Mouse (Mus musculus) heart, embryonic 15.5 days (tissue): ENCODE results near the gene Cltrn. TPM values are rescaled to one million over a fixed set of nuclear protein-coding genes. Genes with fewer than 3 reads are reported as not detected.

ENCODE experiments used
- ATAC-seq: fragments of 200-750 bp; cut with Nextera tagmentation; replicated peaks from 2 replicates; pipeline ENCODE4 v1.8.0; 2017; ENCODE audit warnings: low read depth, moderate TSS enrichment; ENCODE audit not compliant: insufficient number of reproducible peaks, insufficient read depth, low FRiP score
- H3K27ac ChIP-seq: fragments of 300-500 bp; sonication (generic); 2 replicates; pipeline ENCODE4 v1.5.1; 2015; ENCODE audit warnings: mild to moderate bottlenecking, inconsistent platforms
- H3K27me3 ChIP-seq: fragments of 300-500 bp; sonication (generic); 2 replicates; pipeline ENCODE4 v1.6.1; 2015; ENCODE audit warnings: inconsistent platforms
- H3K36me3 ChIP-seq: fragments of 300-500 bp; sonication (generic); 2 replicates; pipeline ENCODE4 v1.6.1; 2015; ENCODE audit warnings: mild to moderate bottlenecking, inconsistent platforms
- H3K4me1 ChIP-seq: fragments of 300-500 bp; sonication (generic); replicated peaks from 2 replicates; pipeline ENCODE4 v1.6.1; 2015; ENCODE audit warnings: inconsistent platforms
- H3K4me2 ChIP-seq: fragments of 300-500 bp; sonication (generic); 2 replicates; pipeline ENCODE4 v1.6.1; 2015; ENCODE audit warnings: inconsistent platforms, mild to moderate bottlenecking, moderate library complexity
- H3K4me3 ChIP-seq: fragments of 300-500 bp; sonication (generic); 2 replicates; pipeline ENCODE4 v1.5.1; 2015; ENCODE audit warnings: mild to moderate bottlenecking, inconsistent platforms
- H3K9ac ChIP-seq: fragments of 300-500 bp; sonication (generic); 2 replicates; pipeline ENCODE4 v1.6.1; 2015; ENCODE audit warnings: mild to moderate bottlenecking, inconsistent platforms
- H3K9me3 ChIP-seq: fragments of 300-500 bp; sonication (generic); replicated peaks from 2 replicates; pipeline ENCODE4 v1.6.1; 2016; ENCODE audit warnings: inconsistent platforms
- WGBS: fragments of 180-500 bp; shearing (Covaris S2); methylation state at CpG from one replicate; pipeline ENCODE4 v1.1.7; 2015; ENCODE audit warnings: mixed read lengths; 5-methylcytosine and 5-hydroxymethylcytosine counted together
- polyA plus RNA-seq: library from polyadenylated mRNA; unstranded; fragments of >200 nt; fragmentation: Nextera tagmentation; extraction: Ambion mirVana; gene quantifications from 2 replicates; pipeline ENCODE4 v1.2.1, GENCODE M21; 2015

The Cltrn gene
- polyA plus RNA-seq, 1 experiment from 2014 or later: not detected

DNA sequence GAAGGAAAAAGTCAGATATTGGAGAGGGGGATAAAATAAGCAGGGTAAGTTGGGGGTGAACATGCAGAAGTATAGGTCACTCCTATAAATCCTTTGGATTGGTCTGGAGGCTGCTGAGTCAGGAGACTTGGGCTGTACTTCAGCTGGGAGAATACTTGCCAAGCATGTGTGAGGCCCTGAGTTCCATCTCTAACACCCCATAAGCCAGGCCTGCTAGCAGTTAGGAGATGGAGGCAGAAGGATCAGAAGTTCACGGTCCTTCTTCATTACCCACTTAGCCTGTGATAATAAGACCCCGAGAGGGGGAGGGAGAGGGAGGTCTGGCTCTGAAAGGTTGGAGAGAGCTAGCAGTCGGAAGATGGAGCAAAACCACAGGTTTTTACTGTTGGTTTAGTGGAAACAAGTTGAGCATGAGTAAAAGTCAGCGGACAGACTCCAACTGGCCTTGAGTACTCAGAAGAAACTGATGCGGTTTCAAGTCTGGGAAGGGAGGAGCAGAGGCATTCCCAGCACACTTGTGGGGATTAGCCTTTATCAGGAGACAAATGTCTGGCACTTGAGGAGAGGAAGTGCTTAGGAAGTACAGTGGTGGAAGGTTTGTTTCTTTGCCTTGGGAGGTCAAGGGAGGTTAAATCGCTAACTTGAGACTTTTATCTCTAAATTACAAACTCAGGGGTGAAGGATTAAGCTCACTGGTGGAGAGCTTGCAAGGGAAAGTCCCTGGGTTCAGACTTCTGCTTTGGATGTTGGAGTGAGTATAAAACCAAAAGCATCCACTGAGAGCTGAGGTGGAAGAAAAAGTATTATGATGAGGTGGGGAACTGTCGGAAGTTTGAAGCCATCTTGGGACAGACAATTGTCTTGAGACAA, 3.9 kb downstream of the Cltrn start:
- H3K27ac ChIP-seq: no peak overlapping the region
- 29% methylated on average over 7 of the region's 7 CpGs for WGBS
- no peak for ATAC-seq

DNA sequence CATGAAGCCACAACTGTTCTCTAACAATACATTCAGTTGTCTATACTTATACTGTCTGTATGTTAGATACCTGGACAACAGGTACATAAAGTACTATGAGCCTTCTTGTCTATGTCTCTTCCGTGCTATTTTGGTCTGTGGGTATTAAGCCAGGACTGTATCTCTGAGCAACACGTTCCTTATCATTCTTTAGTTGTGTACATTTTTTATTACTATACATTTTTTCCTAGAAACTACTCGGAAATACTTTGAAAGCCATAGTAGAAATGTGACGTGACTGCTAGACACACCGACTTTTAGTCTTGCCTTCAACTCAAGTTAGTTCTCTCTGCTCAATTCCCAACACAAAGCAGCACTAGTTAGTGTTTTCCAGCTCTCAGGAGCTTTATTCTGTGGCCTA, 4.8 kb downstream of the Cltrn start:
- no peak for ATAC-seq
- 74% methylated on average over 5 of the region's 5 CpGs for WGBS
- H3K9ac ChIP-seq: no peak overlapping the region
- H3K9me3 ChIP-seq: no peaks in the 10 kb centered on the region
- H3K27ac ChIP-seq: no peak overlapping the region
- no peak overlapping the region for H3K4me3 ChIP-seq
- no peaks in the 10 kb centered on the region for H3K27me3 ChIP-seq
- no peaks in the 10 kb centered on the region for H3K36me3 ChIP-seq
- H3K4me2 ChIP-seq: no peak overlapping the region
- H3K4me1 ChIP-seq: no peaks in the 10 kb centered on the region

More for the DNA sequence above, 3.9 kb downstream of the Cltrn start:
- H3K36me3 ChIP-seq: no peaks in the 10 kb centered on the region
- H3K9me3 ChIP-seq: no peaks in the 10 kb centered on the region
- H3K4me3 ChIP-seq: no peak overlapping the region
- H3K4me2 ChIP-seq: no peak overlapping the region
- no peak overlapping the region for H3K9ac ChIP-seq
- H3K27me3 ChIP-seq: no peaks in the 10 kb centered on the region
- no peaks in the 10 kb centered on the region for H3K4me1 ChIP-seq

- Histone ChIP-seq H3K36me3 (no peaks in the 10 kb centered on the region), H3K9ac (no peak overlapping the region), H3K27ac (no peak overlapping the region), H3K4me3 (no peak overlapping the region), H3K4me2 (no peak overlapping the region), H3K27me3 (no peaks in the 10 kb centered on the region), H3K9me3 (no peaks in the 10 kb centered on the region), H3K4me1 (no peaks in the 10 kb centered on the region)
- ATAC-seq: no peak
- 53% methylated on average over 2 of the region's 2 CpGs for WGBS
Measured at GRCm38 (mm10) chrX:164095838-164096237, 7.2 kb downstream of the Cltrn start.

GRCm38 (mm10) chrX:164101483-164101882, 12.9 kb downstream of the Cltrn start:
- no peak overlapping the region for H3K27ac ChIP-seq
- no peaks in the 10 kb centered on the region for H3K4me1 ChIP-seq
- H3K27me3 ChIP-seq: no peaks in the 10 kb centered on the region
- H3K4me2 ChIP-seq: no peak overlapping the region
- no peak overlapping the region for H3K4me3 ChIP-seq
- ATAC-seq: no peak
- no peaks in the 10 kb centered on the region for H3K9me3 ChIP-seq
- no peaks in the 10 kb centered on the region for H3K36me3 ChIP-seq
- no peak overlapping the region for H3K9ac ChIP-seq

DNA sequence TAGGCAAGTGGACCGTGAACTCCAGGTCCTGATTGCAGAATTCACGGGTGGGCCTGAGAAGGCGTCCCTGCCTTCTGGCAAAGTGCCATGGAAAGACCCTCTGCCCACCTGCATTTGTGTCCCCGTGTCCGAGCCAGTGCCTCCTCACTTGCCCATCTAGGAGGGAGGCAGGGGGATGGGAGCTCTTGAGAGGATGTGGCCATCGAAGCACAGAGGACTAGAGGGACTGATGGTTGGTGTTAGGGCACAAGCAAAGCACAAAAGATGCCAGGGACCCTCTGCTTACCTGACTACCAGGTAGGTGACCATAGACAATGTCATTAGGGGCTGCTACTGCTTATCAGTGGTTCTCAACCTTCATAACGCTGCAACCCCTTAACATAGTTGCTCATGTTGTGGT, 13.6 kb downstream of the Cltrn start:
- H3K27me3 ChIP-seq: no peaks in the 10 kb centered on the region
- ATAC-seq: no peak
- H3K4me1 ChIP-seq: no peaks in the 10 kb centered on the region
- no peaks in the 10 kb centered on the region for H3K36me3 ChIP-seq
- no peak overlapping the region for H3K9ac ChIP-seq
- H3K4me3 ChIP-seq: no peak overlapping the region
- 80% methylated on average over 7 of the region's 7 CpGs for WGBS
- no peak overlapping the region for H3K27ac ChIP-seq
- H3K9me3 ChIP-seq: no peaks in the 10 kb centered on the region
- H3K4me2 ChIP-seq: no peak overlapping the region

DNA sequence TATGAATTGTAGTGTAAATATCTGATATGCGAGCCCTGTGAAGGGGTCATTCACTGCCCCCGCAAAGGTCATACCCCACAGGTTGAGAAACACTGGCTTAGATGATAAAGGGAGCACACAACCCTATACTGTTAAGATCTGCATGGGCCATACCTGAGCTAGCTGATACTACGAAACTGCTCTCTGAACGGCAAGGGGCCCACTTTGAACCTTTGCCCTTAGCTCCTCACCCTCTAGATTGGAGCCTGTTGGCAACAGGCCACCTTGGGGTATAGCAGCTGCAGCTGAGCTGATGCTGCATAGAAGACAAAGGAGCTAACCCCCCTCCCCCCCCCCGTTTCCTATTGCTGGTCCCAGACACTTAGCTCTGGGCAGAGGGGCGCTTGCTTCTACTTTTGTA, 14.0 kb downstream of the Cltrn start:
- H3K9ac ChIP-seq: no peak overlapping the region
- no peak overlapping the region for H3K27ac ChIP-seq
- no peaks in the 10 kb centered on the region for H3K27me3 ChIP-seq
- no peak overlapping the region for H3K4me2 ChIP-seq
- H3K36me3 ChIP-seq: no peaks in the 10 kb centered on the region
- H3K4me3 ChIP-seq: no peak overlapping the region
- no peaks in the 10 kb centered on the region for H3K4me1 ChIP-seq
- no peak for ATAC-seq
- WGBS: 55% methylated on average over 6 of the region's 6 CpGs
- no peaks in the 10 kb centered on the region for H3K9me3 ChIP-seq

GRCm38 (mm10) chrX:164111146-164111545, 22.5 kb downstream of the Cltrn start:
- Histone ChIP-seq H3K36me3 (no peaks in the 10 kb centered on the region), H3K4me1 (no peaks in the 10 kb centered on the region), H3K4me3 (no peak overlapping the region), H3K9me3 (no peaks in the 10 kb centered on the region), H3K27me3 (no peaks in the 10 kb centered on the region), H3K27ac (no peak overlapping the region), H3K4me2 (no peak overlapping the region), H3K9ac (no peak overlapping the region)
- WGBS: 62% methylated on average over 3 of the region's 3 CpGs
- no peak for ATAC-seq

DNA sequence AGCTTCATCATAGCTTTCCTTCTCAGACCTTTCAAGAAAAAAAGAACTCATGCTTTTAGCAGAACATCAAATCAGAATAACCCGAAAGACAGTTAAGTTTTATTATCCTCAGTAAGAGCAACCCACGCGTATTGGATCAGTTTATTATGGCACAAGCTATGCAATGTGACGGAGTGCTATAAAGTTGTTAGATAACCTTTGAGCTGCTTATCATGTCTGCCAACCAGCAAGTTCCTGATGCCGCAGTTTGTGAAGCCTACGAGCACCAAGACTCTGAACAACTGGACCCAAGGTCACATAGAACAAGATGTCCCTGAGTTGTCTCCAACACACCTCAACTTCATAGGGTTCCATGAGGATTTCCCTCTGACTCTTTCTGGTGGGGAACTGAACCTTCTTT, 25.1 kb downstream of the Cltrn start:
- Histone ChIP-seq H3K9ac (no peak overlapping the region), H3K4me2 (no peak overlapping the region), H3K4me3 (no peak overlapping the region), H3K4me1 (no peaks in the 10 kb centered on the region), H3K36me3 (no peaks in the 10 kb centered on the region), H3K27ac (no peak overlapping the region), H3K27me3 (no peaks in the 10 kb centered on the region), H3K9me3 (no peaks in the 10 kb centered on the region)
- WGBS: 75% methylated on average over 6 of the region's 6 CpGs
- ATAC-seq: no peak

DNA sequence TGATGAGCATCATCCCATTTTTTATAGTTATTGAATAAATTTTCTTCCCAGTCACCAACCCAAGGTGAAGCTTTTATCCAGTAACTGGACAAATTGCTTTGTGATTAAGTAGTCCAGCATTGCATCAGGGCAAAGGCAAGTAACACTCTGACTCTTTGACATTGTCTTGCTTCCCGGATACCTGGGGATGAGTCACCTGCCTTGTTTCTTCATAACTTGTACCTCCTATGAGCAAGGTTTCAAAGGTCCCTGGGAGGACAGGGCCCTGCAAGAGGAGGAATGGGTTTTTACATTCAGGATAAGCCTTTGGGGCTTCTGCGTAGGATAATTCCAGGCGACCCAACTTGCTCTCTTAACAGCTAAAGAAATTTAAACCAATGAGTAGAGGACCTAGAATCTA, 35.3 kb downstream of the Cltrn start:
- Histone ChIP-seq H3K4me3 (no peak overlapping the region), H3K27ac (no peak overlapping the region), H3K9ac (no peak overlapping the region), H3K36me3 (no peaks in the 10 kb centered on the region), H3K27me3 (no peaks in the 10 kb centered on the region), H3K9me3 (no peaks in the 10 kb centered on the region), H3K4me2 (no peak overlapping the region), H3K4me1 (no peaks in the 10 kb centered on the region)
- WGBS: 87% methylated on average over 3 of the region's 3 CpGs
- no peak for ATAC-seq

DNA sequence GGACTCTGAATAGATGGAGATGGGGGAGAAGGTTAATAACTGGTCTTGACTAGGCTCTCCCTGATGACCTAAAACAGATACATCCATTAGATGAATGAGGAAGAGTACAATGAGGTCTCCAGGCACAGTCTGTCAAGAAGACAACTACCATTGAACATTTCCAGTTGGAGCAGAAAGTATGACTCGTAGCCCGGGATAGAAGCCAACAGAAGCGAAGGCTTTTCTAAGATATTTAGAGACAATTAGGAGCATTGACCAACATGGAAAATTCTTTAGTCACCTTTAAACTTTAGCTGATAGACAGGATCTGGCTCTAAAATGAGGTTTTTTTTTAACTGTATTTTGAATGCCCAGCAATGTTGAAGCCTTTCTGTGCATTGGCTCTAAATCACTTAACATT, 44.9 kb downstream of the Cltrn start:
- H3K27me3 ChIP-seq: no peaks in the 10 kb centered on the region
- no peak overlapping the region for H3K4me2 ChIP-seq
- H3K4me3 ChIP-seq: no peak overlapping the region
- no peaks in the 10 kb centered on the region for H3K4me1 ChIP-seq
- no peak for ATAC-seq
- H3K27ac ChIP-seq: no peak overlapping the region
- H3K36me3 ChIP-seq: no peaks in the 10 kb centered on the region
- 73% methylated on average over 3 of the region's 3 CpGs for WGBS
- no peaks in the 10 kb centered on the region for H3K9me3 ChIP-seq
- no peak overlapping the region for H3K9ac ChIP-seq

- no peak for ATAC-seq
- Histone ChIP-seq H3K27ac (no peak overlapping the region), H3K36me3 (no peaks in the 10 kb centered on the region), H3K4me1 (no peaks in the 10 kb centered on the region), H3K9me3 (no peaks in the 10 kb centered on the region), H3K4me2 (no peak overlapping the region), H3K9ac (no peak overlapping the region), H3K27me3 (no peaks in the 10 kb centered on the region), H3K4me3 (no peak overlapping the region)
- WGBS: 77% methylated on average over 4 of the region's 4 CpGs
Measured at GRCm38 (mm10) chrX:164135304-164135818, 46.7 kb downstream of the Cltrn start.

DNA sequence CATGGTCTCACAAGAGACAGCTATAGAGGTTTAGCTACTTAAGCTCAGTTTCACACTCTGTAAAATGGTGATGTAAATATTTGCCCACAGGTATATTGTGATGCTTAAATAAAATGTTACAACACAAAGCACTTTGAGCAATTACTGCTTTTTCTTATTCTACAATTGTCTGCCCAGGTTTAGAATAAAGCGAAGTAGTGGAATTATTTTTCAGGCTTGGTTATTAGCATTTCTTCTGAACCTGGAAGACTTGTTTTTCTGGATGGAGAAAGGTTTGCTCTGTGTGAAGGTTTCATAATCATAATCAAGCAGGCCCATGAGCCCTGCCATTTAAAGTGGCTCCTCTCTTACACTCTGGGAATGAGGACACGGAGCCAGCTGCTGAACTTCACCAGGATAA, 50.4 kb downstream of the Cltrn start, which contains the start of gene Ace2:
TSS of gene Ace2 (plus strand) at position 301 of the 400 bp plus-strand sequence.
- no peak for ATAC-seq
- Histone ChIP-seq H3K36me3 (no peaks in the 10 kb centered on the region), H3K27me3 (no peaks in the 10 kb centered on the region), H3K9ac (no peak within 1 kb of the TSS), H3K27ac (no peak within 1 kb of the TSS), H3K4me2 (no peak within 1 kb of the TSS), H3K4me3 (no peak within 1 kb of the TSS), H3K4me1 (no peaks in the 10 kb centered on the region), H3K9me3 (no peaks in the 10 kb centered on the region)
- WGBS: 81% methylated on average over 2 of the region's 2 CpGs
